Mouse (Mus musculus): ENCODE data around the gene Cracr2a.

Cracr2a gene

GRCm38 (mm10) chr6:127565951-127566732, 5.0 kb downstream of the Cracr2a start:
- DNase-seq (ENCODE audit: low read depth, low spot score): no peak

- no peak for DNase-seq (ENCODE audit: low read depth, low spot score)
Measured at GRCm38 (mm10) chr6:127571849-127572550, 10.9 kb downstream of the Cracr2a start.

GRCm38 (mm10) chr6:127573779-127574463, 12.8 kb downstream of the Cracr2a start:
- DNase-seq (ENCODE audit: low read depth, low spot score): no peak

GRCm38 (mm10) chr6:127575194-127575593, 14.1 kb downstream of the Cracr2a start:
- DNase-seq (ENCODE audit: low read depth, low spot score): no peak

GRCm38 (mm10) chr6:127577688-127578087, 16.6 kb downstream of the Cracr2a start:
- DNase-seq (ENCODE audit: low read depth, low spot score): no peak

- no peak for DNase-seq (ENCODE audit: low read depth, low spot score)
Measured at GRCm38 (mm10) chr6:127578316-127578715, 17.2 kb downstream of the Cracr2a start.

- peak; percentile 13 for DNase-seq (ENCODE audit: low read depth, low spot score)
Measured at GRCm38 (mm10) chr6:127578810-127579209, 17.7 kb downstream of the Cracr2a start.

- no peak for DNase-seq (ENCODE audit: low read depth, low spot score)
Measured at GRCm38 (mm10) chr6:127581915-127582314, 20.8 kb downstream of the Cracr2a start.

- DNase-seq (ENCODE audit: low read depth, low spot score): peak; percentile 73
Measured at GRCm38 (mm10) chr6:127582391-127583176, 21.4 kb downstream of the Cracr2a start.

- DNase-seq (ENCODE audit: low read depth, low spot score): no peak
Measured at GRCm38 (mm10) chr6:127591467-127591866, 30.3 kb downstream of the Cracr2a start.

- no peak for DNase-seq (ENCODE audit: low read depth, low spot score)
Measured at GRCm38 (mm10) chr6:127593487-127593886, 32.3 kb downstream of the Cracr2a start.

GRCm38 (mm10) chr6:127599280-127599679, 38.1 kb downstream of the Cracr2a start:
- no peak for DNase-seq (ENCODE audit: low read depth, low spot score)

GRCm38 (mm10) chr6:127605067-127606025, 44.2 kb downstream of the Cracr2a start:
- DNase-seq (ENCODE audit: low read depth, low spot score): no peak

- DNase-seq (ENCODE audit: low read depth, low spot score): no peak
Measured at GRCm38 (mm10) chr6:127609673-127610072, 48.5 kb downstream of the Cracr2a start.

- DNase-seq (ENCODE audit: low read depth, low spot score): no peak
Measured at GRCm38 (mm10) chr6:127611216-127611615, 50.1 kb downstream of the Cracr2a start.

- no peak for DNase-seq (ENCODE audit: low read depth, low spot score)
Measured at GRCm38 (mm10) chr6:127614083-127614984, 53.2 kb downstream of the Cracr2a start.

GRCm38 (mm10) chr6:127616623-127617022, 55.5 kb downstream of the Cracr2a start:
- DNase-seq (ENCODE audit: low read depth, low spot score): no peak

- DNase-seq (ENCODE audit: low read depth, low spot score): no peak
Measured at GRCm38 (mm10) chr6:127617258-127618025, 56.3 kb downstream of the Cracr2a start.

- no peak for DNase-seq (ENCODE audit: low read depth, low spot score)
Measured at GRCm38 (mm10) chr6:127618686-127619085, 57.5 kb downstream of the Cracr2a start.
